Mouse (Mus musculus) megakaryocyte, embryonic 14.5 days (primary cell): ENCODE results near the gene Ablim1.

ENCODE experiments used
- FLI1 ChIP-seq: IDR thresholded peaks from 2 replicates; pipeline ENCODE4 v1.6.1; 2012; ENCODE audit warnings: low read length, inconsistent platforms, mixed read lengths
- GATA1 ChIP-seq: IDR thresholded peaks from 3 replicates; pipeline ENCODE4 v1.6.1; 2012; ENCODE audit warnings: mixed read lengths, low read length, inconsistent platforms, borderline replicate concordance

GRCm38 (mm10) chr19:57088804-57089369 lies 225.8 kb downstream of the Ablim1 start:
- TF ChIP-seq GATA1 (no peak), FLI1 (no peak)
